Mouse (Mus musculus): ENCODE measurements around the gene Cdx2.

The Cdx2 gene

GRCm38 (mm10) chr5:147291764-147292505 is 15.1 kb downstream of the Cdx2 start:
- DNase-seq, result no peak

GRCm38 (mm10) chr5:147284365-147284764 is 22.7 kb downstream of the Cdx2 start:
- DNase-seq, result peak; percentile 29

DNA sequence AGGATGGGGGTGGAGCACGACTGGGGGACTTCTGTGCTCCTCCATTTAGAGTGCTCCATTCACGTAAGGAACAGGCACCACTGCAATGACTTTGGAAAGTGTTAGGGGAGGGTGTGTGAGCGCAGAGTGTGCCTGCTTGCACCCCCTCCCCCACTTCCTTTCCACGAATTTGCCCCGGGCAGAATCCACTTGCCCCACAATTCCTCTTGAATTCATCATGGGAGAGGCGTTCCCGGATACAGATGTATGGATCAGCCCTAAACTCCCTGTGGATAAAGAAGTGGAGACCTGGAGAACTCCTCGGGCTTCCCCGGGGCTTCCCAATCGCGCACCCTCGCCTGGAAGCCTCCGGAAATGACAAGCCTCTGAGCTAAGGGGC is 29.5 kb downstream of the Cdx2 start:
- DNase-seq, result no peak

DNA sequence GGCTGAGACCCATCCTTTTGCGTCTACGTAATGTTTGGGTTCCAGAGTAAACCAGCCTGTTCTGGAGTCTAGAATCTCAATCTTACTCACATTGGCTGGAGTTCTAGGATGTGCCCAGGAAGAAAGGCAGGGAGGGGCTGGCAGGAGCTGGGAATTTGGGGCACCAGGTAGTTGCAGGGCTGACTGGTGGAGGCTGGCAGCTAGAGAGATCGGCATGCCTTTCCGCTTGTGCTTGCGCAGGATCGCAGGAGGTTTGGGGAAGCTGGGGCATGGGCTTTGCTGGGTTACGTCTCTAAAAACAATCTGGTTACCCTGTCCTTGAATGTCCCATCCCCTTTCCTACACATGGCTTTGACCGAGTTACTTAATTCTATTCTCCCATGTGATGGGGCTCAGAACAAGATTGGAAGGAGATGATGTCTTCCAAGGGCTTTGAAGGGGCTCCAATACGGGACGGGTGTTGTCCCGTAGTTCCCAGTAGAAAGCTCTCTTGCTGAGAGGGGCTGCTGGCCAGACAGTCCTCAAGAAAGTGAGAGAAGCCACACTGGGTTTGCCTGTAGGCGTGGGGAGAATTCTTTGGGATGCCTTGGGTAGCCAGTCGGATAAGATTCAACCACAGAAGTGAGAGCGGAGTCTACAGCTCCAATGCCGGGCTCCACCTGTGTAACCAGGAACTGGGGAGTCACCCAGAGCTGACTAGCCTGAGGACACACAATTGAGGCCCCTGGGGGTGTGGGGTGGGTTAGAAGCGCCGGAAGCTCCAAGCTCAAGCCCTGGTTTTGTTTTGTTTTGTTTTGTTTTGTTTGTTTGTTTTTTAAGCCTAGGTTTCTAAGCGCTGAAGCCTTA is 30.1 kb downstream of the Cdx2 start:
- DNase-seq, result no peak

DNA sequence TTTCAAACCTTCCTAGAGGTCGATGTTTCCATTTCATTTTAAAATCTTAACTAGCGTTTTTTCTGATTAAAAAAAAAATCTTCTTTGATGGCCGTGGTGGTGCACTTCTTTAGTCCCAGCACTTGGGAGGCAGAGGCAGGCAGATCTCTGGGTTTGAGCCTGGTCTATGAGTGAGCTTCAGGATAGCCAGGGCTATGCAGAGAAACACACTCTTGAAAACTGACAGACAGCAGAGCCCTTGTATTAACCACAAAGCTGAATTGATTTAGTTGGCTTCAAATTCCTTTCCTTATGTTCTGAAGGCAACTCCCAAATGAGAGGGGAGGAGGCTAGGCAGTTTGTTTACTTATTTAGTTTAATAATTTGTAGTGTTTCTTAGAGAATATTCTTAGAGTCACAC is 31.3 kb downstream of the Cdx2 start:
- no peak for DNase-seq

DNA sequence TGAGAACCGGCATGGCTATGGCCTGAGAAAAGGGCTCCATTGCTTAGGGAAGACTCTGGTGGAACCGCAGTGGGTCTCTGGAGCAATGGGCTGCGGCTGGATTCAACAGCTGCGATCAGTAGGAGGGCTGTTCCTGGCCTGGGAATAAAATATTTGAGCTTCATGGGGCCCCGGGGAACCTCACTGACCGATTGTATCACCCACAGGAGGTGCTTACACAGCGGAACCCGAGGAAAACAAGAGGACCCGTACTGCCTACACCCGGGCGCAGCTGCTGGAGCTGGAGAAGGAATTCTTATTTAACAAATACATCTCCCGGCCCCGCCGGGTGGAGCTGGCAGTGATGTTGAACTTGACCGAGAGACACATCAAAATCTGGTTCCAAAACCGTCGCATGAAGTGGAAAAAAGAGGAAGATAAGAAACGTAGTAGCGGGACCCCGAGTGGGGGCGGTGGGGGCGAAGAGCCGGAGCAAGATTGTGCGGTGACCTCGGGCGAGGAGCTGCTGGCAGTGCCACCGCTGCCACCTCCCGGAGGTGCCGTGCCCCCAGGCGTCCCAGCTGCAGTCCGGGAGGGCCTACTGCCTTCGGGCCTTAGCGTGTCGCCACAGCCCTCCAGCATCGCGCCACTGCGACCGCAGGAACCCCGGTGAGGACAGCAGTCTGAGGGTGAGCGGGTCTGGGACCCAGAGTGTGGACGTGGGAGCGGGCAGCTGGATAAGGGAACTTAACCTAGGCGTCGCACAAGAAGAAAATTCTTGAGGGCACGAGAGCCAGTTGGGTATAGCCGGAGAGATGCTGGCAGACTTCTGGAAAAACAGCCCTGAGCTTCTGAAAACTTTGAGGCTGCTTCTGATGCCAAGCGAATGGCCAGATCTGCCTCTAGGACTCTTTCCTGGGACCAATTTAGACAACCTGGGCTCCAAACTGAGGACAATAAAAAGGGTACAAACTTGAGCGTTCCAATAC is 32.6 kb downstream of the Cdx2 start:
- DNase-seq, result peak; percentile 25

DNA sequence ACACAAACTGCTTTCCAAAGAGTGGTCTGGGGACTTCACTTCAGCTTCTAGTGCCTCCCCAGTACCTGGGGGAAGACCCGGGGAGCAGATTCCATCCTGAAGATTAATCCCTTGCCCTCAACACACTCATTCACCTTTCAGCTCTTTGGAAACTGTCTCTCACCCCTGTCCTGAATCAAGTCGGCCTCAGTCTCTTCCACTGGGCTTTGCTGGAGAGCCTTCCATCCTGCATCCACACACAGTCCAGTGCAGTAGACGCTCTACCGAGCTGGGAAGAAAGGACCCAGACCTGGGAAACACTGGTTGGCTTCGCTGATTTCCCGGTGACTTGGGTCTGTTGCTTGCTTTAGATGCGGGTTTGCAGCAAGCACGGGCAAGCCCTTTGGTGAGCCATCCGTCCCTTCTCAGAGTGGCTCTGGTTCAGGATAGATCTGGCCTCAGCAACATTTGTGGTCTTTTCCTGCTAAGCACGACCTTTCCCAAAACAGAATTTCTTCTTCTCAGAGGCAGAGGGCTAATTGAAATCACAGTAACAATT is 34.2 kb downstream of the Cdx2 start:
- DNase-seq, result no peak

GRCm38 (mm10) chr5:147272046-147272807 is 34.8 kb downstream of the Cdx2 start:
- DNase-seq, result no peak

DNA sequence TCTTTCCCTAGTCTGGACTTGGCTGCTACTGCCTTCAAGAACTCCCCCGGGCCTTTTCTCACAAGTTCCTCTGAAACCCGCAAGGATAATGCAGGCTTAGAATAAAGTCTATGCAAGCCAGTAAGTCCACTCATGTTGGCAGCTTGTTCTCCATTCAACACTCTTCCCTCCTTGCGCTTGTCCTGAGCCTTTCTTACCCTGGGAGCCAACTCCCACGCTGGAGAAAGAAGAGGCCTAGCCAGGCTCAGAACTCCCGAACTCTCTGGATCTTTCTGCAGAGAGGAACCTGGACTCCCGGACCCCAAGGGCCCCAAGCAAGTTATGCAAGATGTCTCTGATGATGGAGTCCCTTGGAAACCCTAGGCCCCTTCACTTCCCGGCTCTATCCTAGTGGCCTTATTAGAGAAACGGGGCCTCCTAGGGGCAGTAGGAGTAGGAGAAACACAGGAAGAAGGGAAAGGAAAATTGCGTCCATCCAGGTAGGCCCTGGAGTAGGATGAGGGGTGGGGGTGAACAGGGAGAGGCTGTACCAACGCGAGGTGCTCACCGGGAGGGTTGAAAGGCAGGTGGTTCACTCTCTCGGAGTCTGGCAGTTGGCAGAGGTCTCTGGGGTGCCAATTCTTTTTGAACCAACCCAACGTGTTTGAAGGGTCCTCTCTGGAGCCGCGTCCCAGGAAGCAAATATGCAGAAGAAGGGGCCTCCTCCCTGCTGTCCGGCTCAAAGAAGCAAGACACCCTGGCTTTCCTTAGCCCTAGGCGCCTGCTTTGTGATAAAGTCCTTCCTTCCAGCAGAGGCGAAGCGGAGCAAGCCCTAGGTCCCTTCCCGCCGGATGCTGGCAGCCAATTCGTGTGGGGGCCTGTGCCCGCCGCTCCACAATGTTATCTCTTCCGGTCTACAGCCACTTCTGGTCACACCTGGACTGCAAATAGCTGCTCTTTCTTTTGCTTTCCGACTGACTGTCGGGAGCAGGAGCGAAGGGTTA is 36.1 kb downstream of the Cdx2 start:
- no peak for DNase-seq

GRCm38 (mm10) chr5:147269926-147270672 is 37.0 kb downstream of the Cdx2 start, which contains the start of gene Pdx1:
Pdx1 (plus strand) TSS chr5:147269959.
- DNase-seq, result peak; percentile 16

DNA sequence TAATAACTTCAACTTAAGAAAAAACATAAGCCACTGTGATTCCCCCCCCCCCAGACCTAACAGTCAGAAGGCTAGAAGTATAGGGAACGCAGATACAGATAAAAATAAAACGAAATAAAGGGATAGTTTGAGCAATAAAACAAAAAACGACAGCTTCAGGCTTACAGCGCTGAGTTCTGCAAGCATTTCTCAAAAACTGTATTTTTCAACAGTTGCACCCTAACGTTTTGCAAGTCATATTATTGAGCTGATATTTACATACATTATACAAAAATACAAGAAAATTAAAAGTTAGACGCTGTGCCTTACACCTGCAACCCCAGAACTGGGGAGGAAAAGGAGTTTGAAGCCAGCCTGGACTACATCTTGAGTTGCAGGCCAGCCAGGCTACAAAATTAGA is 37.7 kb downstream of the Cdx2 start:
- DNase-seq, result no peak

DNA sequence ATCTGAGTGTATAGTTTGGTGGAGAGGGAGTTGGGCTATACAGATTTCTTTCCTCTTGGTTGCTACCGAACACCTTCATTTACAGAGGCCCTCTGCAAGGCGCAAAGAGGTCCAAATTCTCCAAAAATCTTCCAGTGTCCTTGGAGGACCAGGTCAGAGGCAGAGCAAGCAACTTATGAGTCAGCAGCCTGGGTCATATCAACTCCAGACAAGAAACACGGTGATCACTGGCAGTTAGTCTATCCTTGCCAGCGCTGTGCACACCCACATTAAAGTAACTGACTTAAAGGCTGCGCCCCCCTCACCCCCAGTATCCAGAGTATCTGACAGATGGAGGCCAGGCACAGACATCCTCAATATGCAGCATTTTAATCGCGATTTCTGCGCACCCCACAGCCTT is 38.3 kb downstream of the Cdx2 start:
- DNase-seq, result no peak

DNA sequence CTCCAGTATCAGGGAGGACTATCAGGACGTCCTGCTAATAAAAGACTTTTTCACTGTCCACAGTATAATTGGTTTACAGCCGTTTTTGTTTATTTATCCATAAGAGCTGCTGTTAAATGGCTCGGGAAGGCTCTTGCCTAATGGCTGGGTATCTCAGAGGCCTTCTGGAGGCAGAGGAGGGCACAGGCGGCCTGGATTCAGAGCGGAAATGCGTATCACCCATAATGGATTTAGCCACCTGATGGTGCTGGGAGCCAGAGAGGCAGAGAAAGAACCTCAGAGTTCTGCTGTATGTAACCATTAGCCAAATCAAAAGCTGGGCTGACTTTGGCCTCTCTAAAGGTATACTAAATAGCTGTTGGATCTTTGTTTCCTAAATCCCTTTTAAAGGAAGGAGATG is 39.6 kb downstream of the Cdx2 start:
- DNase-seq, result no peak

GRCm38 (mm10) chr5:147263945-147264344 is 43.1 kb downstream of the Cdx2 start:
- DNase-seq, result no peak

GRCm38 (mm10) chr5:147261899-147262541 is 45.0 kb downstream of the Cdx2 start:
- no peak for DNase-seq

- DNase-seq, result no peak
These were observed 46.3 kb downstream of the Cdx2 start for GRCm38 (mm10) chr5:147260778-147261177.

- no peak for DNase-seq
These were observed 46.9 kb downstream of the Cdx2 start for GRCm38 (mm10) chr5:147260189-147260588.

Data from thymus, postnatal 4 days (tissue).